Mouse (Mus musculus) kidney, postnatal 0 days (tissue): Measurements from ENCODE around the gene Csrnp3. TPM values are rescaled to one million over a fixed set of nuclear protein-coding genes. Genes with fewer than 3 reads are reported as not detected.

Source experiments
- ATAC-seq: fragments of 200-750 bp; cut with Nextera tagmentation; replicated peaks from 2 replicates; pipeline ENCODE4 v1.8.0; 2017; ENCODE audit warnings: low read depth, moderate number of reproducible peaks, moderate TSS enrichment, moderate library complexity; ENCODE audit not compliant: low FRiP score
- DNase-seq: peaks from one replicate; pipeline ENCODE4 v3.0.0-alpha.2; 2016; ENCODE audit warnings: low spot score
- H3K27ac ChIP-seq: fragments of 300-500 bp; sonication (generic); 2 replicates; pipeline ENCODE4 v1.5.1; 2014; ENCODE audit warnings: mild to moderate bottlenecking
- H3K27me3 ChIP-seq: fragments of 300-500 bp; sonication (generic); 2 replicates; pipeline ENCODE4 v1.6.1; 2014; ENCODE audit warnings: low read length, mixed read lengths; ENCODE audit not compliant: insufficient read depth
- H3K36me3 ChIP-seq: fragments of 300-500 bp; sonication (generic); 2 replicates; pipeline ENCODE4 v1.6.1; 2014; ENCODE audit warnings: low read length, mixed read lengths; ENCODE audit not compliant: insufficient read depth
- H3K4me1 ChIP-seq: fragments of 300-500 bp; sonication (generic); replicated peaks from 2 replicates; pipeline ENCODE4 v1.6.1; 2014; ENCODE audit warnings: antibody characterized with exemption, low read length, mixed read lengths; ENCODE audit not compliant: insufficient read depth
- H3K4me2 ChIP-seq: fragments of 300-500 bp; sonication (generic); 2 replicates; pipeline ENCODE4 v1.6.1; 2014; ENCODE audit warnings: mild to moderate bottlenecking, low read length, moderate library complexity, mixed read lengths
- H3K4me3 ChIP-seq: fragments of 300-500 bp; sonication (generic); replicated peaks from 2 replicates; pipeline ENCODE4 v1.5.1; 2014; ENCODE audit warnings: low read depth, low read length
- H3K9ac ChIP-seq: fragments of 300-500 bp; sonication (generic); 2 replicates; pipeline ENCODE4 v1.6.1; 2014; ENCODE audit warnings: low read depth, low read length
- H3K9me3 ChIP-seq: fragments of 300-500 bp; sonication (generic); replicated peaks from 2 replicates; pipeline ENCODE4 v1.6.1; 2016; ENCODE audit warnings: low read length, inconsistent platforms, mixed read lengths
- CTCF ChIP-seq: IDR thresholded peaks from 2 replicates; pipeline ENCODE4 v1.5.1; 2016; ENCODE audit warnings: antibody characterized with exemption, low read depth, mild to moderate bottlenecking, moderate library complexity
- WGBS: fragments of 180-500 bp; shearing (Covaris S2); extraction: QIAGEN DNeasy Blood & Tissue Kit; methylation state at CpG from one replicate; pipeline ENCODE4 v1.1.7; 2014; 5-methylcytosine and 5-hydroxymethylcytosine counted together
- polyA plus RNA-seq: library from polyadenylated mRNA; unstranded; fragments of >200 nt; fragmentation: Nextera tagmentation; extraction: Ambion mirVana; gene quantifications from 2 replicates; pipeline ENCODE4 v1.2.1, GENCODE M21; 2015

The Csrnp3 gene
- polyA plus RNA-seq, 1 experiment from 2014 or later: 1.5 TPM

DNA sequence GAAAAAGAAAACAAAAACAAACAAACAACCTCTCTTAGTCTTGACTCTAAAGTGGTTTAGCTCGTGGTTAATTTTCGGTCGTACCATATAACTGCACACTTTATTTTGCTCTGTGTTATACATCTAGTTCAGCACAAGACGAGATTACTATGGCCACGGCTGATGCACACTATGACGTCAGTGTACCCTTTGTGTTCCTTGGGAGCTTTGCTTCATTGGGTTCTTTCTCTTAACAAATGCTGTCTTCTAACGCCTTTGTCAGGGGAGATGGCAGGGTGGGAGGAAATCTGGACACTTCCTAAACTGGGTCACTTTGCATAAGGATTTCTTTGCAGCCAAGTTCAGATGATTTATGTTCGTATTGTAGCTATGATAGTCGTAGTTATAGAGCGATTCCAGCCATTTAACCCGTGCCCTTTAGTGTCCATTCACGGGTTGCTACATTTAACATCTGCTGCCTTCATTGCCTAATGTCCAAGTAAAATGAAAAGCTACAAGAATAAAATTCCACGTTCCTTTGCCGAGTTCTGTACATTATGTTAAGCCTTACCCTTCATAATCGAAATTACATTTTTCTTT lies 79.9 kb downstream of the Csrnp3 start:
- ATAC-seq (no peak; the same call in 1 of the 2 replicates), DNase-seq (peak; percentile 80)
- no peak overlapping the region for H3K27ac ChIP-seq
- TF ChIP-seq CTCF: no peak
- no peak overlapping the region for H3K4me2 ChIP-seq
- WGBS: 53% methylated on average over 15 of the region's 15 CpGs
- H3K9ac ChIP-seq: no peak overlapping the region
- H3K27me3 ChIP-seq: no peaks in the 10 kb centered on the region
- H3K9me3 ChIP-seq: no peaks in the 10 kb centered on the region
- H3K36me3 ChIP-seq: no peaks in the 10 kb centered on the region
- H3K4me1 ChIP-seq: no peaks in the 10 kb centered on the region
- no peak overlapping the region for H3K4me3 ChIP-seq

DNA sequence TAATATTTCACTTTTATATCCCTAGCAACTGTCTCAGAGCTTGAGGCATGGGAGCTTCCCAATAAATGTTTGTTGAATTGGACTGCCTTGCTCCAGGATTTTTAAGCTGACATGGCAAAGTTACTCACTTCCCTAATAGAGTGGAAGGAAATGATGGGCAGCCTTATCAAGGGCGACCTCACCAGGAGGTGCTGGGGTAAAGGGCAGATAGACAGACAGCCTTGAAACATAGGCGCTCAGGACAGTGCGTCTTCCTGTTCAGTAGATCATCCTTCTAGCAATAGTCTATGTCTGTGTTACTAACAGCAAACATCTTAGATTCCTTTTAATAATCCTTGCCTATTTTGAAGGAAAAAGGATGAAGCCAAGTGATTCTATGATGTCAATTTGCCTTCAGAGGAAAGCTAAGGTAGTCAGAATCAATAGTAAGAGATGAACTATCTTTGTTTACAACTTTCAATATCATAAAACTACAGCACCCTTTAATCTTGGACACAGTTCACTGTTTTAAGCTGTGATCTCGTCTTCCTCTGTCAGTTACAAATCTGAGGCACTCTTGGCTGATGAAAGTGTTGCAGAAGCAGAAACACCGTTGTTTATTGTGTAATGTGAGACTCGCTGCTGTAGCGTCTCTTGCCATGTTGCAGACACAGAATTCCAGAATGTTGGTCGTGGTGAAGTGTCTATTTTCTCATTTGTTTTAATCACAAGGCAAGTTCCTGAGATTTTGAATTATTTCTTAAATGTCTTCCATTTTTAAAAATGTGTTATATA lies 81.6 kb downstream of the Csrnp3 start:
- DNase-seq: no peak
- no peak for ATAC-seq
- TF ChIP-seq CTCF: no peak
- no peak overlapping the region for H3K4me2 ChIP-seq
- H3K4me3 ChIP-seq: no peak overlapping the region
- no peaks in the 10 kb centered on the region for H3K36me3 ChIP-seq
- no peak overlapping the region for H3K9ac ChIP-seq
- H3K9me3 ChIP-seq: no peaks in the 10 kb centered on the region
- no peak overlapping the region for H3K27ac ChIP-seq
- no peaks in the 10 kb centered on the region for H3K4me1 ChIP-seq
- 48% methylated on average over 8 of the region's 8 CpGs for WGBS
- no peaks in the 10 kb centered on the region for H3K27me3 ChIP-seq

- TF ChIP-seq CTCF: no peak
- WGBS: 72% methylated on average over 3 of the region's 3 CpGs
- Histone ChIP-seq H3K36me3 (no peaks in the 10 kb centered on the region), H3K9me3 (no peaks in the 10 kb centered on the region), H3K27ac (no peak overlapping the region), H3K27me3 (no peaks in the 10 kb centered on the region), H3K9ac (no peak overlapping the region), H3K4me2 (no peak overlapping the region), H3K4me1 (no peaks in the 10 kb centered on the region), H3K4me3 (no peak overlapping the region)
- ATAC-seq: no peak
- no peak for DNase-seq
These were observed 83.7 kb downstream of the Csrnp3 start for GRCm38 (mm10) chr2:65929286-65929685.

- H3K27me3 ChIP-seq: no peaks in the 10 kb centered on the region
- H3K36me3 ChIP-seq: no peaks in the 10 kb centered on the region
- WGBS: 38% methylated on average over 11 of the region's 11 CpGs
- no peak overlapping the region for H3K27ac ChIP-seq
- H3K4me2 ChIP-seq: peak overlapping the region; percentile 30; the same call in 1 of the 2 replicates
- no peak for TF ChIP-seq CTCF
- DNase-seq (no peak), ATAC-seq (no peak)
- no peaks in the 10 kb centered on the region for H3K9me3 ChIP-seq
- H3K9ac ChIP-seq: no peak overlapping the region
- H3K4me1 ChIP-seq: no peaks in the 10 kb centered on the region
- H3K4me3 ChIP-seq: no peak overlapping the region
These were observed 84.4 kb downstream of the Csrnp3 start for GRCm38 (mm10) chr2:65929927-65930326.

GRCm38 (mm10) chr2:65931313-65931712 lies 85.7 kb downstream of the Csrnp3 start:
- ATAC-seq (no peak), DNase-seq (no peak)
- Histone ChIP-seq H3K27ac (no peak overlapping the region), H3K4me1 (no peaks in the 10 kb centered on the region), H3K36me3 (no peaks in the 10 kb centered on the region), H3K27me3 (no peaks in the 10 kb centered on the region), H3K9ac (peak overlapping the region; percentile 24; the same call in 1 of the 2 replicates), H3K4me3 (peak overlapping the region; percentile 37), H3K4me2 (peak overlapping the region; percentile 83), H3K9me3 (no peaks in the 10 kb centered on the region)
- WGBS: 68% methylated on average over 7 of the region's 7 CpGs
- no peak for TF ChIP-seq CTCF

GRCm38 (mm10) chr2:65931841-65932311 lies 86.3 kb downstream of the Csrnp3 start:
- H3K4me3 ChIP-seq: peak overlapping the region; percentile 37
- H3K4me1 ChIP-seq: no peaks in the 10 kb centered on the region
- peak overlapping the region; percentile 83 for H3K4me2 ChIP-seq
- no peaks in the 10 kb centered on the region for H3K36me3 ChIP-seq
- ATAC-seq (peak; percentile 69; the same call in 1 of the 2 replicates), DNase-seq (peak; percentile 71)
- H3K27ac ChIP-seq: no peak overlapping the region
- no peaks in the 10 kb centered on the region for H3K9me3 ChIP-seq
- peak overlapping the region; percentile 24; the same call in 1 of the 2 replicates for H3K9ac ChIP-seq
- TF ChIP-seq CTCF: no peak
- WGBS: 2% methylated on average over 11 of the region's 11 CpGs
- H3K27me3 ChIP-seq: no peaks in the 10 kb centered on the region
